Mouse (Mus musculus): ENCODE data around the gene Mycbp.

DNA sequence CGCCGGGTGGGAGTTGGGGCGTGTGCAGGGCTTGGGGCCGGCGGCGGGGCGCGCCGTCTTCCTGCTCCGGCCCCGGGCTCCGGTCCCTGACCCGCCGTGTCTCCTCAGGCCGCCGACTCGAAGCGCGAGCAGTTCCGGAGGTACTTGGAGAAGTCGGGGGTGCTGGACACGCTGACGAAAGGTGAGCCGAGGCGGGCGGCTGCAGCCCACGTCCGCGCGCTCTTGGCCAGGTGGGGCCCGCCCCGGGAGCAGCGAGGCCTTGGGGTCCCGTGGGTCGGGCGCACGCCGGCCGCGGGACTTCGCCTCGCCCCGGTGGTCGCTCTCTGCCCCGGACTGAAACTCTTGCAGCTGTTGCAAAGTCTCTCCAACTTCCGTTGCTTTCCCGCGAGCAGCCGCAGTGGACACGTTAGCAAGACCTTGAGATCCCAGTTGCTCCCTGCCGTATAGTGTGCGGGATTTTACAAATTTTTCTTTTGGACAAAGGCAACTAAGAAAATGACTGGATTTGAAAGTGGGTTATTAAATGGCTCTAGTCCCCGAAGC lies 565 bp downstream of the Mycbp start:
- TF ChIP-seq CTCF (IDR thresholded peaks at IDR 0.05; ENCODE audit: low read depth, low read length), result no peak
- no peak for TF ChIP-seq POLR2A (IDR thresholded peaks at IDR 0.05; ENCODE audit: extremely low read depth, insufficient read depth, low read length)
